Comparison of ENCODE assay signal across 12 mouse cellular contexts in genomic region chr2:156457343-156457717, GRCm38 (mm10). TPM values are rescaled to one million over a fixed set of nuclear protein-coding genes. Genes with fewer than 3 reads are reported as not detected.
DNase-seq lines count a peak whose midpoint lies in the region; ATAC-seq and TF ChIP-seq lines count a peak whose summit lies in the region.
"Had no signal": no experiment of that assay in that cellular context is flagged by ENCODE, and none has a peak within 500 bp of the region (broad histone marks: within the 10 kb centered on the region; RNA-seq: fewer than 3 reads in every experiment).

No protein-coding gene starts in this region.

- no peak overlapping the region for H3K4me3 ChIP-seq in hindbrain, postnatal 0 days (ENCODE audit: low read length)
- H3K4me3 ChIP-seq in hindbrain, embryonic 13.5 days = no peak overlapping the region
- H3K4me3 ChIP-seq: midbrain, embryonic 13.5 days had no signal

- H3K9ac ChIP-seq in hindbrain, postnatal 0 days (replicated peaks; ENCODE audit: low read length) = no peak overlapping the region
- no peak overlapping the region for H3K9ac ChIP-seq in hindbrain, embryonic 13.5 days
- H3K9ac ChIP-seq: midbrain, embryonic 13.5 days had no signal

- H3K4me1 ChIP-seq in hindbrain, postnatal 0 days (ENCODE audit: insufficient read depth, low read length) = peaks cover 9% of the 10 kb centered on the region
- peaks cover 16% of the 10 kb centered on the region for H3K4me1 ChIP-seq in hindbrain, embryonic 13.5 days (replicated peaks)

- no peak for TF ChIP-seq CTCF in hindbrain, postnatal 0 days (IDR thresholded peaks at IDR 0.05; ENCODE audit: low read depth)

- no peaks in the 10 kb centered on the region for H3K27me3 ChIP-seq in hindbrain, postnatal 0 days (ENCODE audit: insufficient read depth, low read length)
- H3K27me3 ChIP-seq in hindbrain, embryonic 13.5 days = no peaks in the 10 kb centered on the region

- H3K36me3 ChIP-seq in hindbrain, postnatal 0 days (ENCODE audit: insufficient read depth, low read length) = peaks cover 4% of the 10 kb centered on the region; the same call in 1 of the 2 replicates
- peaks cover 14% of the 10 kb centered on the region for H3K36me3 ChIP-seq in hindbrain, embryonic 13.5 days
- H3K36me3 ChIP-seq: midbrain, embryonic 13.5 days had no signal

- peak; percentile 49 for DNase-seq in hindbrain, postnatal 0 days (ENCODE audit: low spot score)
- DNase-seq in 3134 (ENCODE audit: extremely low read depth, insufficient read length, low spot score) = peak; percentile 39
- DNase-seq in MN1 (ENCODE audit: low spot score) = peak; percentile 74
- peak; percentile 64 for DNase-seq in heart, postnatal 4 days
- no peak for DNase-seq in neural tube, embryonic 10.5 days (ENCODE audit: extremely low spot score, low spot score)
- no peak for DNase-seq in left cerebral cortex, adult 9 months (ENCODE audit: low spot score in 2 of 2)
- DNase-seq in cerebellum, adult 11-12 months = no peak
- DNase-seq: cerebellum, adult 8-10 months; right cerebral cortex, adult 18-20 months; thymus, postnatal 4 days had no signal

- WGBS in hindbrain, postnatal 0 days = 28% methylated on average over 4 of the region's 4 CpGs
- WGBS in hindbrain, embryonic 13.5 days = 64% methylated on average over 4 of the region's 4 CpGs

- H3K27ac ChIP-seq in hindbrain, postnatal 0 days = no peak overlapping the region
- H3K27ac ChIP-seq in hindbrain, embryonic 13.5 days = no peak overlapping the region
- H3K27ac ChIP-seq: midbrain, embryonic 13.5 days had no signal

- H3K4me2 ChIP-seq in hindbrain, postnatal 0 days (ENCODE audit: low read depth, low read length) = no peak overlapping the region
- H3K4me2 ChIP-seq in hindbrain, embryonic 13.5 days = no peak overlapping the region
- H3K4me2 ChIP-seq: midbrain, embryonic 13.5 days had no signal

- no peaks in the 10 kb centered on the region for H3K9me3 ChIP-seq in hindbrain, postnatal 0 days (ENCODE audit: low read length)
- H3K9me3 ChIP-seq in hindbrain, embryonic 13.5 days = no peaks in the 10 kb centered on the region
- H3K9me3 ChIP-seq: midbrain, embryonic 13.5 days had no signal

- 0 out of 2 replicates have a peak, but pooled peaks have one; percentile 30 for ATAC-seq in hindbrain, postnatal 0 days
- no peak for ATAC-seq in hindbrain, embryonic 13.5 days (ENCODE audit: low FRiP score)
- ATAC-seq: midbrain, embryonic 13.5 days had no signal

RNA-seq across cellular contexts. Expression of gene Epb41l1, which starts 36.6 kb away (rescaled TPM):
- total RNA-seq in hindbrain, postnatal 0 days (2014; rRNA removed) = 228 and 259 TPM in 2 replicates
- polyA plus RNA-seq in hindbrain, postnatal 0 days (2015; fragmentation: Nextera tagmentation; extraction: Ambion mirVana) = 10.7 and 11.2 TPM in 2 replicates
- 11.3 and 11.5 TPM in 2 replicates for polyA plus RNA-seq in hindbrain, embryonic 13.5 days (2015; fragmentation: Nextera tagmentation; extraction: Ambion mirVana)
- total RNA-seq in heart, postnatal 4 days (2021) = 10 to 100 TPM; 20.5 TPM

Comparison
In these comparisons a context has a peak if more than half of its experiments do, and no peak if none do; other contexts are left out.
1. DNase-seq: peak in hindbrain, postnatal 0 days (single experiment), 3134 (single experiment), MN1 (single experiment) and heart, postnatal 4 days (single experiment); none in neural tube, embryonic 10.5 days (single experiment), left cerebral cortex, adult 9 months (0 of 2) and cerebellum, adult 11-12 months (single experiment).
2. RNA of gene Epb41l1, which starts 36.6 kb away (total RNA-seq): 228 to 259 TPM in hindbrain, postnatal 0 days; 20.5 TPM in heart, postnatal 4 days; every median in the first group is over 10 times any median in the second.